Mouse (Mus musculus) common myeloid progenitor, adult 5-6 weeks (primary cell): ENCODE results near the gene Trex2. TPM values are rescaled to one million over a fixed set of nuclear protein-coding genes. Genes with fewer than 3 reads are reported as not detected.
A peak's percentile ranks its signal among the peaks of the same experiment; 100 is the strongest.
"Not testable (repeated sequence)": the region's sequence is repeated elsewhere in the genome, so short reads cannot be mapped to it uniquely, and the experiment has no call there.

Experiments used
- ATAC-seq: replicated peaks from 2 replicates; pipeline ENCODE4 v1.8.0; 2016; ENCODE audit warnings: low read depth, mild to moderate bottlenecking, moderate TSS enrichment, inconsistent platforms; ENCODE audit not compliant: poor library complexity, severe bottlenecking
- total RNA-seq: library from RNA; stranded (forward); fragments of 200-1000, 187-1606 nt; gene quantifications from 2 replicates; pipeline ENCODE4 v1.2.3, GENCODE M21; 2017

The Trex2 gene
- total RNA-seq, 1 experiment from 2014 or later: not detected

DNA sequence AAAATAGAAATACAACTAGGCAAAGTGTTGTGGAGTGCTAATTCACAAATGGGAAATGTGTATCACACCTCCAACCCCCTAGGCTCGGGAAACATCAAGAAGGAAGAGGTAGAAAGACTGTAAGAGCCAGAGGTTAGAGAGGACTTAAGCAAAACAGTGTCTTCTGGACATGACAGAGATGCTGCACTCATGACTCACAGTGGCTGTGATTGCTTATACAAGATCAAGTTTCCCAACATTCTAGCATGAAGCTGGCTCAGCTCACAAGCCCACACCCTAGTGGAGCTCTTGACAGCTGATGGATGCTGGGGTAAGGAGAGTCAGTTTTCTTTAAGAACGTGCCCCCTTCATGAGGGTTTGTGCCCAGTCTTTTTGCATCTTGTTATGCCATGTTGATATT is 6.3 kb upstream of the Trex2 start:
- ATAC-seq: no peak

DNA sequence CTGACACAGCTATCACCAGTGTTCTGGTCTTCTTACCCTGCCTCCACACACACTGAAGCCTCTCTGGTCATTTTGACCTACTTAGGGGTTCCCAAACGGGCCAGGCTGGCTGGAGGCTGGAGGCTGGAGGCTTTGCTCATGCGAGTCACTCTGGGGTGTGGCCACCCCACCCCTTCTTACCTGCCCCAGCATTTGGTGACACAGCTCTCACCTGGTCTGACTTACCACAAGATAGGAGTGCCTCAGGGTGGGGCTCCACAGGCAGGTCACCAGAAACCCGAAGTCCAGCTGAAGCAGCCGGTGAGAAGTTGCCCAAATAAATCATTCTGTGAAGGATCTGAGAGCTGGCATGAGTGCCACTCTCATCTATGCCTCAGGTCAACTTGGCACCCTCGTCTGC is 2.3 kb downstream of the Trex2 start:
- ATAC-seq: no peak

DNA sequence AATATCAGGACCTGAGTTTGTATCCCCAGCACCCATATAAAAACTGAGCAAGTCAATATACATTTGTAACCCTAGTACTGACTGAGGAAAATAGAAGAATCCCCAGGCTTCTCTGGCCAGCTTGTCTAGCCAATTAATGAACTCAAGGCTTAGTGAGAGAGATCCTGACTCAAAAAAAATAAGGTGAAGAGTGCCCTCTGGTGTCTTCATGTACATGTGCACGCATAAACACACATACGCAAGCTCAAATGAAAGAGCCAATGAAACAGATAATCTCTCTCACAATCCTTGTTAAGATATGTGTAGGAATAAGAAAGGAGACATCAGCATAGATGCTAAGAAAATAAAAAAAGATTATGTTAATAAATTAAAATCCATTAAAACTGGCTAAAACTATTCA is 5.1 kb downstream of the Trex2 start:
- 0 out of 2 replicates have a peak, but pooled peaks have one; percentile 58 for ATAC-seq

DNA sequence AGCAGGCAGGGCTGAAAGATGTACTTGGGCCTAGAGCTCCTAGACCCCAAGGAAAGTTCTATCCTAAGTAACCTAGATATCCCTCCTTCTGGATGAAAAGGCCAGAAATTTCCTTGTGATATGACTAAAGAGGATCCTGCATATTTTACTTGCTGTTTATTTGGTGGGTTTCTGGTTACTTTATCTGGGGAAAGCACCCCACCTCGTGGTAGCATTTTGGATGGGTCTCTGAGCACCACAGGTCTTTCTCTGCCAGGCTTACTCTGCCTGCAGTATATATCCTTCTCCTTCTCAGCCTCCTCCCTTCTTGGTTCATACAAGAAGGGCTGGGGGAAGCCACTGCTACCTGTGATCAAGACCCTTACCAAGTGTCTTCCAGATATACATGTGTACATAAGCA is 22.4 kb downstream of the Trex2 start:
- ATAC-seq: no peak

DNA sequence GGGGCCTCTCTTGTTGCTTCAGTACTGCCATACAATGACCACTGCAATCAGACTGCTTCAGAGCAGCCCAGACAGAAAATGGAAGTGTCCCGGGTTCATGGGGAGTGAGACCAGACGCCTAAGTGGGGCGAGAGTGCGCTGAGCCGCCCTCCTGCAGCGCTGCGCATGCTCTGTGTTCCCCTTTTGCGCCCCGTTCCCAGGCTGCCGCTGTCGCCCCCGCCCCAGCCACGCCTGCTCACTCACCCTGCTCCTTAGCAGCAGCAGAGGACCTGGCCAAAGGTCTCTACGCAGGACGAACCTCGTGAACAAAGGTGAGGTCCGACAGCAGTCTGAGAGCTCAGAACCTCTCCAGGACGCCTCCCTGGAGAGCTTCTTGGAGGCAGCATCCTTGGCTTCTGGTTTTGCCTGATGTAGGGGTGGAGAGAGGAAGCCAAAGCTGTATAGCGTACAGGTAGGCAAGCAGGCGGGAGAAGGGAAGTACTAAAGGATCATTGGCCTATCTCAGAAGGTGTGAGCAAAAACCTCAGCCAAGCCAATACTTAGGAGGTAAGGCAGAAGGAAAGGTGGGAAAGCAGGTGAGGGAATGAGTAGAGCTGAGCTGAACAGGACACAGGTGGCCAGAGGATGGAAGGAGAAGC is 24.1 kb downstream of the Trex2 start, which contains the start of gene Zfp92:
Gene Zfp92, plus strand, starts transcription at position 217 of the 638 bp plus-strand sequence.
- ATAC-seq: peak; percentile 68

DNA sequence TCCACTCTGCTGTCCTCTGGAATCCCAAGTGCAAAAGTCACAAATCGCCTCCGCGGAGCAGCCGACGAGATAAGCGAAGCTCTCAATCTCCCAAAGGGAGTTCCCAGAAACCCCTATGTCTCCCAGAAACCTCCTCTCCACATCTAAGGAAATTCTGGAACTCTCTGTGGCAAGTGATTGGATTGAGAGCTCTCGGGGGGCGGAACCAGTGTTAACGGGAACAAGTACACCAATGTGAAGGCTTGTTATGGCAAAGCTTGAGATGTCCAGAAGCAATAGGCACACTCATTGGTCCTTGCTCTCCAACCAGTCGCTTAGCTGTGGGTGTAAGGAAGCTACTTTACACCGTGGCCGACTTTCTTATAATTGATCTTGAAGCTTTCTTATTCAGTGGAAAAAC is 33.5 kb downstream of the Trex2 start:
- no peak for ATAC-seq

DNA sequence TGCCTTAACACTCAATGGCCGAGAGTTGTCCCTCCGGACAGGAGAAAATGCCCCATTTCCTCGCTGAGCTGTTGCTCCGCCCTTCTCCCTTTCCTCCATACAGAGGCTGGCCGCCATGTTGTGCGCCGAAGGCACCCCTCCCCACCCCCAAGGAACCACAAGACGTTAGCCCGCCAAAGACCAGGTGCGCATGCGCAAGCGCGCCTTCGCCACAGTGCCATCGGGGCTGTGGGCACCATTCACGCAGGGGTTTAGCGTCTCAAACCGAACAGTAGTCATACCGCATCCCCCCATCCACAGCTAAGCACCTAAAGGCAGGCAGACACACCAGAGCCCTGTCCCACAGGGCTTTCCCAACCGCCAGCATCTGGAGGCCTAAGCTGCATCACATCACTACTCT is 34.2 kb downstream of the Trex2 start:
- ATAC-seq: no peak

DNA sequence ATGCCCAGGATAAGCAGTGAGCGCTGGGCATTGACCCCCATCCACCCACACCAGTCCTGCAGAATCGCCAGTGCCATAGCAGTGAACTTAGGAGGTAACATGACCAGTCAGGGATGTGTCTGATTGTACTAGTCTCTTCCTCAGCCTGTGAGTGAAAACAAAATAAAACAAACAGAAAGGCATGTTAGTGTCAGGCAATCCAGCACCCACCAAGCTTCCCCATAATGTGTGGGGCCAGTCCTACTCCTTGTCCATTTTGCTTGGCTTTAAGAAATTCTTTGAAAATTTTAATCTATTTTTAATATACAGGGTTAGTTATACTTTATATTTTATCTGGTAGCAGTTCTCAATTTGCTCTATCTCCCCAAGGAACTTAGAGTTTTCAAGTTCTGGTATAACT is 36.5 kb downstream of the Trex2 start, which contains the start of gene Gm18336:
Gene Gm18336, minus strand, starts transcription at position 101 of the 400 bp plus-strand sequence.
- not testable (repeated sequence) for ATAC-seq

DNA sequence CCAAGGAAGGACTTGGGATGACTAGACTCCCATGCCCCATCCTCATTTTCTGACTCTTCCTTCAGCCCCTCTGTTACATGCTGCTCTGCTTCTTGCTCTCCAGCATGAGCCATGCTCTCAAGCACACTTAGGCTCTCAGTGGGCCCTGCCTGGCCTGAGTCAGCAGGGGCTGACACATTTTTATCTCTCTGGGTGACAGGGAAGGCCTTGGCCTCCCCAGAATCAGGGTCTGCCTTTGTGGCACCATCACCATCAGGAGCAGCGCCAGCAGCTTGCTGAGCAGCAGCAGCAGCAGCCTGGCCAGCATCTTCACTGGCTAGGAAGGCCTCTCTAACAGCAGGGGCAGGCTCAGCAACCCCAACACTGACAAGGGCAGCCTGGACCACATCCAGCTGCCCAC is 38.7 kb downstream of the Trex2 start:
- ATAC-seq: no peak

DNA sequence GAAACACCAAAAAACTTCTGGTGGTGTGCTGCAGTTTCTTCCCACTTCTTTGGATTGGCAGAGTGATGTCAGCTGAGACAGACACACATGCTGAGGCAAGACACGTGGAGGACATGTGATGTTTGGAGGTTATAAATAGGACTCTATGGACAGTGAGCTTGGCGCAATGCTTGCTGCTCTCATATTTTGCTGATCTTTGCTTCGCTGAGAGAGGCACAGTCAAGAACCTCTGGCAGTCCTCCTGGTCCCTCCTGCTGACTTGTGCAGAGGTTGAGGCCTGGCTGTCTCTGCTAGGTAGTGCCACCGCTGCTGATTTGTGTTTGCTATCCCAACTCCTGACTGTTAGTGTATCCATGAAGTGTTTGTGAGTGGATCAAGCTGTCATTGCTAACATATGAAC is 43.7 kb downstream of the Trex2 start:
- no peak for ATAC-seq

DNA sequence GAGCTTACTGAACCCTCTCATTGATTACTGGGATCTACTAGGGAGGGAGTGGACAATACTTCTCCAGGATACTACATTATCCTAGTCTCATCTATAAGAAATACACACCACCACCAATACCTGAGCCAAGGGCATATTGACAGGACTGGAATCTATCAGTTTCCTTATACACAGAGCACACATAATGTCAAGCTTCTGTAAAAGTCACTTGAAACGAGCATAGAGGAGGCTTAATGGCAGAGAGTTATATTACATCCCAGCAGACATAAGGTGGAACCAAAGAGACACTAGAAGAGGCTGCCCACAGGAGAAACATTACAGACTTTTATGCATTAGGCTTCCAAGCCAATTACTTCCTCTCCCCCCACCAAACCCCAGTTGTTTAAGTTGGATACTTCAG is 50.2 kb downstream of the Trex2 start:
- no peak for ATAC-seq

DNA sequence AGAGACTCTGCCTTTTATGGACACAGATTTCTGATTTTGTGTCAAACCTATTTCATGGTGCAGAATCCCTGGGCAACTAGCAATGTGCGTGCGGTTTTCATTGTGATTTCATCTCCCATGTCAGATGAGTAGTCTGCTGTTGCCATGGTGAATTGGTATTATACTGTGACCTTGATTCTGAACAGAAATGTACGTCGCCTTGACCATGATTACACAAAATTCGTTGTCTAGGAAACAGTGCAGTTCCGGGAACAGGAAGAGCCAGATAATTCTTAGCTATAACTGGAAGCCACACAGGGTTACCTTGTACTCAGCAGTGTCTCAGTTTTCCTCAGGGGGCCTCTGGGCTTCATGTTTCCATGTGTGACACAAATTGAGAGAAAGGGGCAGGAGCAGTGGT is 50.7 kb downstream of the Trex2 start:
- ATAC-seq: no peak

Other genes with a start within 250 kb of the Trex2 start
- 3.2 and 7.7 TPM in 2 replicates for gene Xlr3b, start 243.1 kb downstream of the Trex2 start, total RNA-seq
- gene Xlr4b, start 221.0 kb downstream of the Trex2 start, total RNA-seq: 20.1 and 36.6 TPM in 2 replicates
- 4.7 and 7.4 TPM in 2 replicates for gene F8a, start 207.1 kb downstream of the Trex2 start, total RNA-seq
- gene Xlr4c, start 192.2 kb downstream of the Trex2 start, total RNA-seq: 5.8 and 6.2 TPM in 2 replicates
- not detected in 2 replicates for gene Xlr3c, start 170.0 kb downstream of the Trex2 start, total RNA-seq
- gene Xlr5a, start 142.4 kb downstream of the Trex2 start, total RNA-seq: not detected in 2 replicates
- gene Xlr5c, start 142.4 kb downstream of the Trex2 start, total RNA-seq: not detected in 2 replicates
- gene Gm45015, start 98.5 kb downstream of the Trex2 start, total RNA-seq: not detected in 2 replicates
- gene Zfp275, start 92.7 kb downstream of the Trex2 start, total RNA-seq: 9.8 and 10.1 TPM in 2 replicates
- not detected in 2 replicates for gene Gm18336, start 36.6 kb downstream of the Trex2 start, total RNA-seq
- gene Zfp92, start 24.2 kb downstream of the Trex2 start, total RNA-seq: not detected in 2 replicates
- gene Haus7, start 23.7 kb upstream of the Trex2 start, total RNA-seq: 46.3 and 111 TPM in 2 replicates
- gene Bgn, start 48.3 kb upstream of the Trex2 start, total RNA-seq: 0.59 TPM in 1 of 2 replicates, not detected in the other
- gene Atp2b3, start 67.7 kb upstream of the Trex2 start, total RNA-seq: not detected in 2 replicates
- 0.78 and 1.0 TPM in 2 replicates for gene Dusp9, start 204.1 kb upstream of the Trex2 start, total RNA-seq
- gene Pnck, start 224.8 kb upstream of the Trex2 start, total RNA-seq: 0.18 and 2.0 TPM in 2 replicates
- gene Slc6a8, start 237.8 kb upstream of the Trex2 start, total RNA-seq: 0.15 and 0.50 TPM in 2 replicates